Mouse (Mus musculus) heart, embryonic 14.5 days (tissue): ENCODE measurements around the gene Usp38. TPM values are rescaled to one million over a fixed set of nuclear protein-coding genes. Genes with fewer than 3 reads are reported as not detected.

ENCODE experiments used
- ATAC-seq: fragments of 200-750 bp; cut with Nextera tagmentation; 2 replicates; pipeline ENCODE4 v1.8.0; 2017; ENCODE audit warnings: low read depth, moderate TSS enrichment; ENCODE audit not compliant: insufficient number of reproducible peaks, insufficient read depth, low FRiP score
- H3K27ac ChIP-seq, 2 experiments: fragments of 200-500 bp in 1 of 2; fragments of 300-500 bp in 1 of 2; sonication (generic) in 1 of 2; replicated peaks in 1 of 2; 2 replicates each; pipeline ENCODE4 v1.5.1; 2012 to 2014; ENCODE audit warnings: low read depth in 2 of 2, low read length in 2 of 2, control low read depth in 1 of 2, mild to moderate bottlenecking in 1 of 2, mixed read lengths in 1 of 2; ENCODE audit not compliant: control insufficient read depth in 1 of 2, insufficient read depth in 1 of 2
- H3K27me3 ChIP-seq: fragments of 300-500 bp; sonication (generic); 2 replicates; pipeline ENCODE4 v1.6.1; 2014; ENCODE audit warnings: mild to moderate bottlenecking, low read length, control low read depth; ENCODE audit not compliant: control insufficient read depth, insufficient read depth
- H3K36me3 ChIP-seq: fragments of 300-500 bp; sonication (generic); 2 replicates; pipeline ENCODE4 v1.6.1; 2014; ENCODE audit warnings: mild to moderate bottlenecking, control low read depth, low read length, mixed read lengths; ENCODE audit not compliant: control insufficient read depth, insufficient read depth
- H3K4me1 ChIP-seq, 2 experiments: fragments of 200-500 bp in 1 of 2; fragments of 300-500 bp in 1 of 2; sonication (generic) in 1 of 2; 2 replicates each; pipeline ENCODE4 v1.6.1; 2012 to 2014; ENCODE audit warnings: low read length in 2 of 2, control low read depth in 1 of 2, mixed read lengths in 1 of 2; ENCODE audit not compliant: control insufficient read depth in 2 of 2, insufficient read depth in 2 of 2
- H3K4me2 ChIP-seq: fragments of 300-500 bp; sonication (generic); 2 replicates; pipeline ENCODE4 v1.6.1; 2014; ENCODE audit warnings: mild to moderate bottlenecking, low read length
- H3K4me3 ChIP-seq, 2 experiments: fragments of 200-500 bp in 1 of 2; fragments of 300-500 bp in 1 of 2; sonication (generic) in 1 of 2; 2 replicates each; pipeline ENCODE4 v1.5.1; 2012 to 2014; ENCODE audit warnings: low read length in 2 of 2, mild to moderate bottlenecking in 2 of 2, control low read depth in 1 of 2, low read depth in 1 of 2, moderate library complexity in 1 of 2; ENCODE audit not compliant: control insufficient read depth in 1 of 2, insufficient read depth in 1 of 2
- H3K9ac ChIP-seq: fragments of 300-500 bp; sonication (generic); 2 replicates; pipeline ENCODE4 v1.6.1; 2014; ENCODE audit warnings: mild to moderate bottlenecking, low read length
- H3K9me3 ChIP-seq: fragments of 300-500 bp; sonication (generic); 2 replicates; pipeline ENCODE4 v1.6.1; 2016; ENCODE audit warnings: low read length, control low read depth; ENCODE audit not compliant: control insufficient read depth
- WGBS: fragments of 180-500 bp; shearing (Covaris S2); extraction: QIAGEN DNeasy Blood & Tissue Kit; methylation state at CpG from one replicate; pipeline ENCODE4 v1.1.7; 2014; 5-methylcytosine and 5-hydroxymethylcytosine counted together
- polyA plus RNA-seq: library from polyadenylated mRNA; unstranded; fragments of >200 nt; fragmentation: Nextera tagmentation; extraction: Ambion mirVana; gene quantifications from 2 replicates; pipeline ENCODE4 v1.2.1, GENCODE M21; 2014

The Usp38 gene
- polyA plus RNA-seq, 1 experiment from 2014 or later: 19.3 TPM

GRCm38 (mm10) chr8:80980063-80980462, 34.7 kb downstream of the Usp38 start:
- H3K9me3 ChIP-seq: no peaks in the 10 kb centered on the region
- no peak overlapping the region for H3K9ac ChIP-seq
- no peak for ATAC-seq
- H3K4me2 ChIP-seq: no peak overlapping the region
- H3K27me3 ChIP-seq: no peaks in the 10 kb centered on the region
- 82% methylated on average over 4 of the region's 4 CpGs for WGBS
- H3K27ac ChIP-seq: no peak overlapping the region
- no peak overlapping the region for H3K4me3 ChIP-seq
- peaks cover 0 to 7% of the 10 kb centered on the region in 2 experiments; a peak in 1 of 4 replicates for H3K4me1 ChIP-seq
- peaks cover 56% of the 10 kb centered on the region for H3K36me3 ChIP-seq

GRCm38 (mm10) chr8:80977231-80977630, 37.5 kb downstream of the Usp38 start:
- H3K36me3 ChIP-seq: peaks cover 30% of the 10 kb centered on the region
- no peaks in the 10 kb centered on the region for H3K9me3 ChIP-seq
- no peak for ATAC-seq
- no peak overlapping the region for H3K27ac ChIP-seq
- H3K4me2 ChIP-seq: no peak overlapping the region
- WGBS: 81% methylated on average over 1 of the region's 1 CpGs
- no peaks in the 10 kb centered on the region for H3K27me3 ChIP-seq
- H3K9ac ChIP-seq: no peak overlapping the region
- H3K4me1 ChIP-seq: no peaks in the 10 kb centered on the region
- no peak overlapping the region for H3K4me3 ChIP-seq

GRCm38 (mm10) chr8:80971150-80971549, 43.6 kb downstream of the Usp38 start:
- 79% methylated on average over 8 of the region's 9 CpGs for WGBS

GRCm38 (mm10) chr8:80970000-80970685, 44.6 kb downstream of the Usp38 start:
- H3K4me2 ChIP-seq: no peak overlapping the region
- no peaks in the 10 kb centered on the region for H3K27me3 ChIP-seq
- ATAC-seq: no peak
- H3K27ac ChIP-seq: no peak overlapping the region
- no peak overlapping the region for H3K9ac ChIP-seq
- H3K4me3 ChIP-seq: no peak overlapping the region
- WGBS: 81% methylated on average over 11 of the region's 11 CpGs
- H3K36me3 ChIP-seq: no peaks in the 10 kb centered on the region
- H3K9me3 ChIP-seq: no peaks in the 10 kb centered on the region
- no peaks in the 10 kb centered on the region for H3K4me1 ChIP-seq

More at GRCm38 (mm10) chr8:80971150-80971549, 43.6 kb downstream of the Usp38 start:
- Histone ChIP-seq H3K4me3 (no peak overlapping the region), H3K9me3 (no peaks in the 10 kb centered on the region), H3K27me3 (no peaks in the 10 kb centered on the region), H3K36me3 (no peaks in the 10 kb centered on the region), H3K4me1 (no peaks in the 10 kb centered on the region), H3K4me2 (no peak overlapping the region), H3K27ac (no peak overlapping the region), H3K9ac (no peak overlapping the region)
- no peak for ATAC-seq

- Histone ChIP-seq H3K9me3 (no peaks in the 10 kb centered on the region), H3K4me1 (no peaks in the 10 kb centered on the region), H3K4me3 (no peak overlapping the region), H3K27ac (no peak overlapping the region), H3K9ac (no peak overlapping the region), H3K27me3 (no peaks in the 10 kb centered on the region), H3K4me2 (no peak overlapping the region), H3K36me3 (no peaks in the 10 kb centered on the region)
- no peak for ATAC-seq
- WGBS: 80% methylated on average over 5 of the region's 5 CpGs
These were observed 45.3 kb downstream of the Usp38 start for GRCm38 (mm10) chr8:80969423-80969822.

- Histone ChIP-seq H3K9ac (no peak overlapping the region), H3K4me3 (no peak overlapping the region), H3K4me2 (no peak overlapping the region), H3K36me3 (no peaks in the 10 kb centered on the region), H3K4me1 (no peaks in the 10 kb centered on the region), H3K9me3 (no peaks in the 10 kb centered on the region), H3K27ac (no peak overlapping the region), H3K27me3 (no peaks in the 10 kb centered on the region)
- 86% methylated on average over 3 of the region's 3 CpGs for WGBS
- ATAC-seq: no peak
These were observed 51.6 kb downstream of the Usp38 start for GRCm38 (mm10) chr8:80963095-80963494.

GRCm38 (mm10) chr8:80962592-80962983, 52.1 kb downstream of the Usp38 start:
- ATAC-seq: no peak
- H3K4me2 ChIP-seq: no peak overlapping the region
- 93% methylated on average over 5 of the region's 5 CpGs for WGBS

More at GRCm38 (mm10) chr8:80962592-80962983, 52.1 kb downstream of the Usp38 start:
- Histone ChIP-seq H3K27me3 (no peaks in the 10 kb centered on the region), H3K36me3 (no peaks in the 10 kb centered on the region), H3K9ac (no peak overlapping the region), H3K27ac (no peak overlapping the region), H3K4me3 (no peak overlapping the region), H3K4me1 (no peaks in the 10 kb centered on the region), H3K9me3 (no peaks in the 10 kb centered on the region)
